ENCODE assay signal across 9 mouse cellular contexts in genomic region chr4:148008412-148008811, GRCm38 (mm10). TPM values are rescaled to one million over a fixed set of nuclear protein-coding genes. Genes with fewer than 3 reads are reported as not detected.
A peak's percentile ranks its signal among the peaks of the same experiment; 100 is the strongest.
DNase-seq lines count a peak whose midpoint lies in the region; ATAC-seq and TF ChIP-seq lines count a peak whose summit lies in the region.
"Had no signal": no experiment of that assay in that cellular context is flagged by ENCODE, and none has a peak within 500 bp of the region (broad histone marks: within the 10 kb centered on the region; RNA-seq: fewer than 3 reads in every experiment).

No protein-coding gene starts in this region.

- H3K9ac ChIP-seq in lung, embryonic 14.5 days = no peak overlapping the region

- H3K4me2 ChIP-seq in lung, embryonic 14.5 days = no peak overlapping the region

- peak; percentile 28 to 33 for DNase-seq in cerebellum, adult 2 months
- DNase-seq in cerebellum, adult 11-12 months = no peak
- no peak for DNase-seq in testis, postnatal 14 days (ENCODE audit: low spot score)
- peak; percentile 66 to 72 for DNase-seq in kidney, postnatal 4 days
- DNase-seq in lung, embryonic 14.5 days = peak; percentile 37
- DNase-seq in skeletal muscle tissue, adult 2 months (ENCODE audit: low read depth, low spot score) = peak; percentile 7

- no peak overlapping the region for H3K27ac ChIP-seq in cerebellum, adult 2 months (ENCODE audit: insufficient read depth, low read length)
- H3K27ac ChIP-seq in testis, adult 2 months (ENCODE audit: control insufficient read depth, insufficient read depth, low read depth, low read length) = no peak overlapping the region
- H3K27ac ChIP-seq in embryonic fibroblast, embryonic 13.5 days (ENCODE audit: insufficient read depth, low read length) = no peak overlapping the region
- H3K27ac ChIP-seq in lung, embryonic 14.5 days (ENCODE audit: low read depth) = no peak overlapping the region
- H3K27ac ChIP-seq: macrophage had no signal

- no peak for ATAC-seq in lung, embryonic 14.5 days (ENCODE audit: insufficient read depth)

- WGBS in cerebellum, adult 2 months = 56% methylated on average over 4 of the region's 4 CpGs
- 70% methylated on average over 4 of the region's 4 CpGs for WGBS in lung, embryonic 14.5 days

- no peaks in the 10 kb centered on the region for H3K9me3 ChIP-seq in lung, embryonic 14.5 days (ENCODE audit: low read depth, low read length)

- H3K27me3 ChIP-seq in cerebellum, adult 2 months (ENCODE audit: control insufficient read depth, insufficient read depth, low read length) = no peaks in the 10 kb centered on the region
- no peaks in the 10 kb centered on the region for H3K27me3 ChIP-seq in testis, adult 2 months (ENCODE audit: control insufficient read depth, insufficient read depth, low read length)
- H3K27me3 ChIP-seq in lung, embryonic 14.5 days (ENCODE audit: insufficient read depth, low read length) = no peaks in the 10 kb centered on the region

- H3K4me3 ChIP-seq in cerebellum, adult 2 months (replicated peaks; ENCODE audit: insufficient read depth, low read depth, low read length) = no peak overlapping the region
- no peak overlapping the region for H3K4me3 ChIP-seq in testis, adult 2 months (ENCODE audit: control insufficient read depth, low read depth, low read length)
- no peak overlapping the region for H3K4me3 ChIP-seq in embryonic fibroblast, embryonic 13.5 days (ENCODE audit: insufficient read depth, low read length)
- H3K4me3 ChIP-seq in lung, embryonic 14.5 days (ENCODE audit: low read depth, low read length) = no peak overlapping the region

- TF ChIP-seq POLR2A in cerebellum, adult 2 months (IDR thresholded peaks at IDR 0.05; ENCODE audit: borderline replicate concordance, insufficient read depth, low read length) = no peak
- TF ChIP-seq POLR2A in testis, adult 2 months (IDR thresholded peaks at IDR 0.05; ENCODE audit: control insufficient read depth, low read depth, low read length) = no peak
- TF ChIP-seq POLR2A in embryonic fibroblast, embryonic 13.5 days (IDR thresholded peaks at IDR 0.05; ENCODE audit: low read depth, low read length) = no peak

- H3K36me3 ChIP-seq in testis, adult 2 months (ENCODE audit: control insufficient read depth, insufficient read depth, low read length) = peaks cover 15% of the 10 kb centered on the region
- peaks cover 84% of the 10 kb centered on the region for H3K36me3 ChIP-seq in lung, embryonic 14.5 days (ENCODE audit: insufficient read depth)

- TF ChIP-seq CTCF in cerebellum, adult 2 months (IDR thresholded peaks at IDR 0.05; ENCODE audit: borderline replicate concordance, insufficient read depth, low read depth, low read length) = peak; percentile 63
- peak; percentile 49; the same call in 1 of the 2 replicates for TF ChIP-seq CTCF in testis, adult 2 months (IDR thresholded peaks at IDR 0.05; ENCODE audit: control insufficient read depth, insufficient read depth, insufficient replicate concordance, low read depth, low read length)
- TF ChIP-seq CTCF in embryonic fibroblast, embryonic 13.5 days (IDR thresholded peaks at IDR 0.05; ENCODE audit: borderline replicate concordance, insufficient read depth, low read length) = peak; percentile 90
- TF ChIP-seq CTCF in lung, embryonic 14.5 days (IDR thresholded peaks at IDR 0.05; ENCODE audit: low read depth) = peak; percentile 70

- no peaks in the 10 kb centered on the region for H3K4me1 ChIP-seq in cerebellum, adult 2 months (ENCODE audit: control insufficient read depth, insufficient read depth, low read length)
- no peaks in the 10 kb centered on the region for H3K4me1 ChIP-seq in testis, adult 2 months (ENCODE audit: control insufficient read depth, insufficient read depth, low read length)
- no peaks in the 10 kb centered on the region for H3K4me1 ChIP-seq in embryonic fibroblast, embryonic 13.5 days (ENCODE audit: control insufficient read depth, insufficient read depth, low read length)
- no peaks in the 10 kb centered on the region for H3K4me1 ChIP-seq in lung, embryonic 14.5 days (ENCODE audit: insufficient read depth)

RNA-seq across cellular contexts. Expression of gene Nppa, which starts 7.9 kb away (rescaled TPM):
- 0.13 TPM in 1 of 2 replicates, not detected in the other for polyA plus RNA-seq in cerebellum, adult 2 months (2012; rRNA removed)
- not detected in 2 replicates for polyA plus RNA-seq in testis, adult 2 months (2012; rRNA removed)
- 1.4 TPM in 1 of 2 replicates, not detected in the other for polyA plus RNA-seq in embryonic fibroblast, embryonic 13.5 days (2011; ENCODE audit: insufficient read length, low read depth, missing spikeins)
- polyA plus RNA-seq in lung, embryonic 14.5 days (2014; fragmentation: Nextera tagmentation; extraction: Ambion mirVana) = 17.4 TPM in 1 of 2 replicates, not detected in the other
- polyA plus RNA-seq: macrophage had no signal

RNA-seq across cellular contexts. Expression of gene Nppb, which starts 22.8 kb away (rescaled TPM):
- 0.15 TPM in 1 of 2 replicates, not detected in the other for polyA plus RNA-seq in cerebellum, adult 2 months (2012; rRNA removed)
- polyA plus RNA-seq in testis, adult 2 months (2012; rRNA removed) = not detected in 2 replicates
- polyA plus RNA-seq in embryonic fibroblast, embryonic 13.5 days (2011; ENCODE audit: insufficient read length, low read depth, missing spikeins) = 2.5 and 6.2 TPM in 2 replicates
- not detected in 2 replicates for polyA plus RNA-seq in lung, embryonic 14.5 days (2014; fragmentation: Nextera tagmentation; extraction: Ambion mirVana)
- polyA plus RNA-seq: macrophage had no signal

RNA-seq across cellular contexts. Expression of gene Clcn6, which starts 30.2 kb away (rescaled TPM):
- 56.8 and 59.4 TPM in 2 replicates for polyA plus RNA-seq in cerebellum, adult 2 months (2012; rRNA removed)
- 9.8 and 12.7 TPM in 2 replicates for polyA plus RNA-seq in testis, adult 2 months (2012; rRNA removed)
- 11.8 and 13.2 TPM in 2 replicates for polyA plus RNA-seq in embryonic fibroblast, embryonic 13.5 days (2011; ENCODE audit: insufficient read length, low read depth, missing spikeins)
- 3.6 and 4.2 TPM in 2 replicates for polyA plus RNA-seq in lung, embryonic 14.5 days (2014; fragmentation: Nextera tagmentation; extraction: Ambion mirVana)

RNA-seq across cellular contexts. Expression of gene Mthfr, which starts 30.5 kb away (rescaled TPM):
- polyA plus RNA-seq in cerebellum, adult 2 months (2012; rRNA removed) = 27.2 and 29.8 TPM in 2 replicates
- 31.8 and 34.7 TPM in 2 replicates for polyA plus RNA-seq in testis, adult 2 months (2012; rRNA removed)
- polyA plus RNA-seq in embryonic fibroblast, embryonic 13.5 days (2011; ENCODE audit: insufficient read length, low read depth, missing spikeins) = 39.5 and 45.1 TPM in 2 replicates
- 18.7 and 20.4 TPM in 2 replicates for polyA plus RNA-seq in lung, embryonic 14.5 days (2014; fragmentation: Nextera tagmentation; extraction: Ambion mirVana)

Comparison
In these comparisons a context has a peak if more than half of its experiments do, and no peak if none do; other contexts are left out.
1. DNase-seq: peak in cerebellum, adult 2 months (2 of 2), kidney, postnatal 4 days (2 of 2), lung, embryonic 14.5 days (single experiment) and skeletal muscle tissue, adult 2 months (single experiment); none in cerebellum, adult 11-12 months (single experiment) and testis, postnatal 14 days (single experiment).
2. Peak in every context shown above with its lines, with median percentiles within 50 percentile points of each other: CTCF ChIP-seq.